31 mouse cellular contexts compared by ENCODE assay signal in the genomic region with DNA sequence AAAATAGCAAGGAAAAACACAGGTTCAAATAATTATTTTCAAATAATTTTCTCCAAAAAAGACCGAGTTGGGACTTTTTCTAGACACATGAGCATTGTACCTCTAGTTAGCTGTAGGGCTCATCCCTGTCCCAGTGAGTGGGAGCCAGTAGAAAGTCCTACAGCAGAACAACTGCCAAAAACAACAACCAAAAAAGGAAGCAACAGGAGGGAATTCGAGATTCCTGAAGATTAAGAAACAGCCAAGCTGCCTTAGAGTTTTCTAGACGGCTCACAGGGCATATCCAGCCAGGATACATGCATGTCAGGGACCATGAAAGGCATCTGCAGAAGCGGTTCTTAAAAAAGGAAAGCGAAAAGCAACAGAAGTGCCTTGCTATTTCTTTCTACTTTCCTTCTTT.
DNase-seq lines count a peak whose midpoint lies in the region; ATAC-seq lines count a peak whose summit lies in the region.
"Had no signal": no experiment of that assay in that cellular context is flagged by ENCODE, and none has a peak within 500 bp of the region (broad histone marks: within the 10 kb centered on the region; RNA-seq: fewer than 3 reads in every experiment).

No protein-coding gene starts in this region.

- ATAC-seq in embryonic facial prominence, embryonic 12.5 days (ENCODE audit: insufficient number of reproducible peaks, insufficient read depth, low FRiP score, low TSS enrichment): no peak
- ATAC-seq in limb, embryonic 15.5 days (ENCODE audit: insufficient number of reproducible peaks, low FRiP score, low TSS enrichment, low read depth): no peak
- ATAC-seq in monocyte, adult 5-6 weeks (replicated peaks; ENCODE audit: insufficient number of reproducible peaks, low FRiP score, low TSS enrichment, poor library complexity, severe bottlenecking): no peak
- ATAC-seq: CD4-positive, CD25-positive, alpha-beta regulatory T cell, adult 4 months; forebrain, embryonic 13.5 days; intestine, embryonic 16.5 days had no signal

- H3K27ac ChIP-seq in embryonic facial prominence, embryonic 12.5 days: peak overlapping the region; percentile 60; the same call in 1 of the 2 replicates
- H3K27ac ChIP-seq in limb, embryonic 10.5 days: peak overlapping the region; percentile 65
- H3K27ac ChIP-seq in limb, embryonic 15.5 days: peak overlapping the region; percentile 38
- H3K27ac ChIP-seq: forebrain, embryonic 13.5 days; hindbrain, embryonic 13.5 days; lung, embryonic 15.5 days; macrophage; neural tube, embryonic 12.5 days; stomach, postnatal 0 days had no signal

- DNase-seq in lung, postnatal 25 days (ENCODE audit: low spot score): peak; percentile 10
- no peak for DNase-seq in lung, postnatal 14 days
- DNase-seq in limb, embryonic 10.5 days (ENCODE audit: low spot score): no peak
- no peak for DNase-seq in urinary bladder, postnatal 10 days (ENCODE audit: low spot score)
- no peak for DNase-seq in right cerebral cortex, postnatal 14 days
- DNase-seq: adrenal gland, postnatal 10 days; cerebellum, adult 11 months; cerebellum, adult 9-11 months; gastrocnemius, postnatal 25 days; heart, postnatal 4 days; kidney, adult 8-10 months; kidney, postnatal 25 days; midbrain, embryonic 14.5 days; right cerebral cortex, adult 18-20 months; right cerebral cortex, postnatal 4 days; thymus, adult 2 months; thymus, postnatal 36 days had no signal

- no peaks in the 10 kb centered on the region for H3K9me3 ChIP-seq in embryonic facial prominence, embryonic 12.5 days
- no peaks in the 10 kb centered on the region for H3K9me3 ChIP-seq in limb, embryonic 10.5 days (replicated peaks)
- no peaks in the 10 kb centered on the region for H3K9me3 ChIP-seq in limb, embryonic 15.5 days
- H3K9me3 ChIP-seq: forebrain, embryonic 13.5 days; hindbrain, embryonic 13.5 days; lung, embryonic 15.5 days; neural tube, embryonic 12.5 days had no signal

- H3K36me3 ChIP-seq in embryonic facial prominence, embryonic 12.5 days: no peaks in the 10 kb centered on the region
- H3K36me3 ChIP-seq in limb, embryonic 10.5 days: no peaks in the 10 kb centered on the region
- no peaks in the 10 kb centered on the region for H3K36me3 ChIP-seq in limb, embryonic 15.5 days
- H3K36me3 ChIP-seq: hindbrain, embryonic 13.5 days; lung, embryonic 15.5 days; neural tube, embryonic 12.5 days had no signal

- H3K4me2 ChIP-seq in embryonic facial prominence, embryonic 12.5 days (replicated peaks): no peak overlapping the region
- H3K4me2 ChIP-seq in limb, embryonic 15.5 days: no peak overlapping the region
- H3K4me2 ChIP-seq: forebrain, embryonic 13.5 days; heart, embryonic 11.5 days; hindbrain, embryonic 13.5 days; liver, embryonic 11.5 days; lung, embryonic 15.5 days; neural tube, embryonic 12.5 days had no signal

- H3K4me3 ChIP-seq in embryonic facial prominence, embryonic 12.5 days: no peak overlapping the region
- H3K4me3 ChIP-seq in limb, embryonic 10.5 days: no peak overlapping the region
- H3K4me3 ChIP-seq in limb, embryonic 15.5 days: no peak overlapping the region
- H3K4me3 ChIP-seq: erythroblast, embryonic 14.5 days; forebrain, embryonic 13.5 days; hindbrain, embryonic 13.5 days; lung, embryonic 15.5 days; neural tube, embryonic 12.5 days had no signal

- H3K27me3 ChIP-seq in embryonic facial prominence, embryonic 12.5 days: no peaks in the 10 kb centered on the region
- H3K27me3 ChIP-seq in limb, embryonic 10.5 days (ENCODE audit: low read depth, poor library complexity, severe bottlenecking): no peaks in the 10 kb centered on the region
- H3K27me3 ChIP-seq in limb, embryonic 15.5 days: no peaks in the 10 kb centered on the region
- H3K27me3 ChIP-seq: forebrain, embryonic 13.5 days; hindbrain, embryonic 13.5 days; lung, embryonic 15.5 days; neural tube, embryonic 12.5 days had no signal

- H3K4me1 ChIP-seq in embryonic facial prominence, embryonic 12.5 days: peaks cover 43% of the 10 kb centered on the region
- H3K4me1 ChIP-seq in limb, embryonic 10.5 days: peaks cover 54% of the 10 kb centered on the region
- peaks cover 28% of the 10 kb centered on the region for H3K4me1 ChIP-seq in limb, embryonic 15.5 days

- H3K9ac ChIP-seq in embryonic facial prominence, embryonic 12.5 days: no peak overlapping the region
- H3K9ac ChIP-seq in limb, embryonic 15.5 days: no peak overlapping the region
- H3K9ac ChIP-seq: forebrain, embryonic 13.5 days; hindbrain, embryonic 13.5 days; lung, embryonic 15.5 days; neural tube, embryonic 12.5 days had no signal

- 44% methylated on average over 5 of the region's 5 CpGs for WGBS in embryonic facial prominence, embryonic 12.5 days
- 79% methylated on average over 5 of the region's 5 CpGs for WGBS in limb, embryonic 10.5 days
- WGBS in limb, embryonic 15.5 days: 34% methylated on average over 5 of the region's 5 CpGs
